Mouse (Mus musculus): Measurements from ENCODE around the gene Osr1.

Gene Osr1

DNA sequence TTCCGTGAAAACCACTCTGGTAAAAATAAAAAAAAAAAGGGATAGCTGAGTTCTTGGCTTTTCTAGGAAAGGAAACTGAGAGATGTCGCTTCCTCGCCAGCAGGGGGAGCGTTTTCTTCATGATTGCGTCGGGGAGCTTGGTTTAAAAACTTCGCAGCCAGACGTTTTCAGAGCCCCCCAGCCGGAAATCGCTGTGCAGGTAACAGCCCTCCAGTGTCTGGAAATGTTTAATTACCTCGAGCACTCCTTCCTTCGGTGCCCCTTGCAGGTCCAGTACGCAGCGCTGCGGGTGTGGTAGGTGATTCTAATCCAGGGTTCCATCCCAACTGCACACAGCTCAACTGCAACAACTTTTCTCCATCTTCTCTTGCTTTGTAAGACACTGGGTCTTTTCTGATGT is at the start of gene Osr1:
Osr1 (plus strand) TSS at position 146 of the 400 bp plus-strand sequence.
- in situ Hi-C loops (cut with MboI), result loop anchor here (25.0 kb wide), 1 partner anchor 508 kb away; no protein-coding TSS in a partner anchor

DNA sequence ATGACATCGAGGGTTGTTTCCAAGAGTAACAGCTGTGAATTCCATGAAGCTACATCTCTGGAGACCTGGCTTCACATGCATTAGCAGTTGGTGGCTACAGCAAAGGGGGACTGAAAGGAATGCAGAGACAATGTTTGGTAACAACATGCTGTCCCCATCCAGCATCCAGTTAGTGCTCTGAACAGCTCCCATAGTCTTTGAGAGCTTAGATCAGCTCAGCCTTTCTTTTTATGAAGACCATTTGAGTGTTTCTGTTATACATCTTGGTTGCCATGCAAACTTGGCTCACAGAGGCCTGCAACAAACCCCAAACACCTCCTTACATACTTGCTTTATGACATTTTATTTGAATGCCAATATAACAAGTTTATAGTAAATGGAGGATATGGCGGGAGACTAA is 19.6 kb upstream of the Osr1 start:
- in situ Hi-C loops (cut with MboI), result loop anchor here (25.0 kb wide), 1 partner anchor 488 kb away; no protein-coding TSS in a partner anchor

DNA sequence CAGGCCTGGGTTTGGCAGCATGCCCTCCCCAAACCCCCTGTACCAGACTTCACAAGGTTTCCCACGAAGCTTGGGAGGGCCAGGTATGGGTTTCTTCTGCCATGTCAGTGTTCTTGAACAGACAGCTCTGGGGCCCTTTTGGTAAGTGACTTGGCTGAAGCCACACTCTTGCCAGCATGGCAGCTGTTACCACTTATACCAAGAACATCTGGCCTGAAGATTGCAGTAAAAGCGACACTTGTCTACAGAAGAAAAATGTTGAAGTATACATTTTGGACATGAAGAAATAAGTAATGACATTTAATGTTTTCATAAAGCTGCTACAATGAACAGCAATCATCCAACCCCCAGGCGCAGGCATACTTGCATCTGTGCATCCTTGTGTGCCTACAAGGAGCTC is 5.0 kb upstream of the Osr1 start:
- in situ Hi-C loops (cut with MboI), result loop anchor here (25.0 kb wide), 1 partner anchor 503 kb away; no protein-coding TSS in a partner anchor

DNA sequence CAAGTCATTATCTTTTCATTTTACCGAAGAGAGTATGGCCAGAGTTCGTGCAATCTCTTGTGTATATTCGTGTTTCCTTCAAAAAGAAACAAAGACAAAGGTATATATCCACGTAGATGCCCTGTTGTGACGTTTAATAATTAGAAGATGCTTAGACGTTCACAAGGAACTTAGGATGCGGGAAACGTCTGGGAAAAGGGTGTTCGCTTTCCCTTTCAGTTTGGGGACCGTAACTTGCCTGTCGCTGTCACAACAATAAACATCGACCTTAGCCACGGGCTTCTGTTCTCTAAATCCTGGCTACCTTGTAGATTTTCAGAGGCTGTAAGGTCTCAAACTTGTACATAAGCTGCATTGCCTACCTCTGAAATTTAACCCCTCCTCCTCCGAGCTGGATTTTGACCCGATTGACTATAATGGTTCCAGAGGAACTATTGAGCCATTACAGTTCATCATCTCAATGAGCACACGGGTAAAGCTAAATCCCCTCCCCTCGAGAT is 630 bp downstream of the Osr1 start:
- in situ Hi-C loops (cut with MboI), result loop anchor here (25.0 kb wide), 1 partner anchor 508 kb away; no protein-coding TSS in a partner anchor

DNA sequence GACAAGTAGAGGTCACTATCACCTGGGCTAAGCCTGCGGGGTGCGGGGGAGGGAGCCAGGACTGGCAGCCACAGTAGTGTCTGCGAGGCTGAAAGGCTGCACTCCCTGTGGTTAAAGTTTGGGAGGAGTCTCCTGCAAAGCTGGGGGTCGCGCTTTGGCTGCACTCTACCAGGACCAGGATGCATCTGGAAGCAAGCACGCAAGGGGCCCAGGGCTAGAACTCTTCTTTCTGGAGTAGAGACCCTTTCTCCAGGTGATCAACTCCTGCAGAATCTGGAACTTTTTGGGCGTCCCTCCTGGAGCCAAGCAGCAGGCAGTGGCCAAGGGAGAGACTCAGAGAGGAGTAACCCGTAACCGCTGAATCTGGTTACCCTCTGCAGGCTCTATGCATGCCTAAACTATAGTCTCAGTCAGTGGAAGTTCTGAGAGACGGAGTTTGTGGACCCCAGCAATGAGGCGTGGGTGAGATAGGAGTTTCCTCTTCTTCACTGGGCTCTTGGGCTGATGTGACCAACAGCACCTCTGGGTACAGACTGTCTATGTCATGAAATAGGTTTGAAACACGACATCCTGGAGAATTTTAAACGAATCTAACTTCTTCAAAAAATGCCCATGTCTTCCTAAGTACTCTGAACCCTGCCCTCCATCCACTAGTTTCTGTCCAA is 1.5 kb downstream of the Osr1 start:
- in situ Hi-C loops (cut with MboI), result loop anchor here (25.0 kb wide), 1 partner anchor 509 kb away; no protein-coding TSS in a partner anchor

DNA sequence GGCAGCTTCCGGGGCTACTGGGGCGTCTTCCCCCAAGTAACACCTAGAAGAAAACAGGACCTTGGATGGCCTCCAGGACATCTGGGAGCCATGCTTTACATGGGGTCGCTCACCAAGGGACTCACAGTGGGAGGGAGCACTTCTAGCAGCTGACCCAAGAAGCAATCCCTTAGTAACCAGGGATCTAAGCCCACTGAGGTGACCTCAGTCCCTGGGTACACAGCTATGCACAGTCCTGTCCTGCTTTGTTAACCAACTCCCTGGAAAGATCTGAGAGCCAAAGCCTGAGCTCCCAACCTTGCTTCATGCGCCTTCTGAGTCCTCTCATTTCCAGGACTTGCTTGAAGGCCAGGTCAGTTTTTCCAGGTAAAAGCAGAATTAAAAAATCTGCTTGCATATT is 2.1 kb downstream of the Osr1 start:
- in situ Hi-C loops (cut with MboI), result loop anchor here (25.0 kb wide), 1 partner anchor 510 kb away; no protein-coding TSS in a partner anchor

DNA sequence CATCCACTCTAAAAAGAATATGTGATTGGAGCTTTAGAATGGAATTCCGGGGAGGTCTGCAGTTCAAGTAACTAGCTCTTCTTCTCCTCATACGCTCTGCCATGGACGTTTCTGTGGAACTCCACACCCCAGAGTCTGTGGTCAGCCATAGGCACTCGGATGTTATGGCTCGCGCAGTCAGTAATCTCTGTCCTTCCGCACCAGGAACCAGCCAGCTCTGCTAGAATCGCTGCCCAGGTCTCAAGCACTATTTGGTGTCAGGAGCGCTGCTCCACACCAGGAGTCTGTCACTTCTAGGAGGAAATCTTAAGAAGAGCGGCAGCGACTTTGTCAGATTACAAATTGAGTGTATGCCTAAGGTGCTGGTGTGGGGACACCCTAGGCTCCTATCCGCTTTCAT is 3.8 kb downstream of the Osr1 start:
- in situ Hi-C loops (cut with MboI), result loop anchor here (25.0 kb wide), 1 partner anchor 511 kb away; no protein-coding TSS in a partner anchor

DNA sequence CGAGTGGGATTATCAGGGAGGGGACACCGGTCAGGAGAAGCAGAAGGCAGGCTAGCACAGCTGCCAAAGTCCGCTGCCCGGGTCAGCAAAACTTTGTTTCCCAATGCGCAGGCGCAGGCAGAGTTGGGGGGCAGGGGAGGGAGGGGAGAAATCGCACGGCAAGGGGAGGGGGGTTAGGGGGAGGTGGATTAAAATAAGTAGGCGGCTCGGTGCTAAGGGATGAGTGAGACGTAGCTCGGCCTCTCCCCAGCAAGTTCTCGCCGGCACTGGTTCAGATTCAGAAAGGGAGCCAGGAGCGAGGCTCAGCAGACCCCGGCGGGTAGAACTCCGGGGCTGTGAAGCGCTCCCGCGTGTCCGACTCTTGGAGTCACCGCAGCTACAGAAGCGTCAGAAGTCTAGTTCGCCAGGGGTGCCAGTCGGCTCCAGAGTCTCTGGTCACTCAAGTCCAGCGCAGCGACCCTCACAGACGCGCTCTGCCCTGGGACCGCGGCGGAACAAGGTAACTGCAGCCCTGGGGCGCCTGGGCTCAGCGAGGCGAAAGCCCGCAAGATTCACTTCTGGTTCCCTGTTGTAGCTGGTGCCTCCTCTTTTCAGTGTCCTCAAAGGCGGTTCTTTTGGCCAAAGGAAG is 4.4 kb downstream of the Osr1 start:
- in situ Hi-C loops (cut with MboI), result loop anchor here (25.0 kb wide), 1 partner anchor 512 kb away; no protein-coding TSS in a partner anchor

DNA sequence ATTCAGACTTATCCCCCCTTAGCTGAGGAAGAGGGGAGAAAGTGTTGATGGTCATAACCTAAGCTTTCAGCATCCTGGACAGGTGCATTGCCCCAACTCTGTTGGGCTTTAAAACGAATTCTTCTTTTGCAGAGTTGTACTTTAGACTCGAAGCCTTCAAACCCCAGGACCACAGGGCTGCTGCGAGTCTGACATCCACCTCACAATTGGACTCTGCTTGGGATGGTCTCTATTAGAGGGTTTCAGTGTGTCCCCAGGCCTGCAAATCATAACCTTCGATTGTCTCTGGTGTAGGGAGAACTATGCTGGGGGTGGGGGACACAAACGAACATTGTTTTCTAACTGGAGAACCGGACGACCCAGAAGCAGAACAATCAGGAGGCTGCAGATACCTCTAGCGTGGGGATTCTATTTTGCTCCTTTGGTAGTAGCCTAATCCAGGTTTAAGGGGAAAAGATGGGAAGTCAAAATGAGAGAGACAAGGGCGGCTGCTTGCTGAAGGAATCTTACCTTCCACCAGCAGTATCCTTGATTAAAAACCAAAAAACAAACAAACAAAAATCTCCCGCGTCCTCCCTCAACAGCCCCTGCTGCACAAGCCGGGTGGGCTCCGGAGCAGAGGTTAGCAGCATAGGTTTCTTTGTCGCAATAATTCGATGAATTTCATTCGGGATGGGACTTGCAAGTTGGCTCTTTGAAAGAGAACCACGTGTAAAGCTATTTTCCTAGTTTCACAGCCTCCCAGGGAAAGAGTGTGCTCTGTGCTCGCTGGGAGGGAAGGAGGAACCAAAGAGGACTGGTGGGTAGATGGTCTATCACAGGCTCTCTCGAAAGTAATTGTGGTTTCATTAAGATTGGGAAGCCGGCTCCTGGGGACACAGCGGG is 5.5 kb downstream of the Osr1 start:
- in situ Hi-C loops (cut with MboI), result no loop called here

DNA sequence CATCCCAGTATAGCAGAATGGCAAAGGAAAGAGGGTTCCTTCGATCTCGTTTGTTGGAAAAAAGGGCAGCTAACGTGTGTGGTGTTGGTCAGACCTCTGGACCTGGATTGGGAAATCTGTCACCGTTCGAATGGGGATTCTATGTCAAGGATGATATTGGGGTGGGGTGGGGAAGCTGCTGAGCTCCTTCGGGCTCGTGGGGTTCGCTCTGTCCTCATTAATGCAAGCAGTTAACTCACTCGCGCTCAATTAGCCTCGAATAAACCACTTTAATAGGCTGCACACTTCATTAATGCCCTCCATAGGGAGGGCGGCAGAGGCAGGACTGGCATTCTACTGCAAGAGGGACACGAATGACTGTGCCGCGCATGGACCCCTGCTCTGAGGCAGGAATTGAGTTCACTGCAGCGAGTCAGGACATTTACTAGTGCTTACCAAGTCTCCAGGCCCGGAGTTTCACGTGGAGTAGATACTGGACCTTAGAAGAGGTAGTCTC is 6.2 kb downstream of the Osr1 start:
- in situ Hi-C loops (cut with MboI), result no loop called here

DNA sequence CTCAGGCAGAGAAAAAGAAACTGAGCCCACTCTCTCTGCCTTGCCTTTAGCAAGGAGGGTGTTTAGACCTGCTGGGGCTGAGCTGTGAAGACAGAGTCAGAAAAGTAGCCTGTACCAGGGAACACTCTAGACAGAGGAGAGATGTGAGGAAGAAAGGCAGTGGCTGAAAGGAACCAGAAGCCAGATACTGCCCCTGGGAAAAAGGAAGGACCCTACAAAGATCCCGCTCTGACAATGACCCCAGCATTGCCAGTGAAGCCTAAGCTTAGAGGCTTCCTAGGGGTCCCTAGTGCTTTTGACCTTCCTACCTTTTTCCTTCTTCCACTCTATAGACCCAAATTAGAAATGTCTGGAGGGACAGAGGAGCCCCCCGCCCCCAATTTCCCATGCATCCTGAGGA is 7.7 kb downstream of the Osr1 start:
- in situ Hi-C loops (cut with MboI), result no loop called here

DNA sequence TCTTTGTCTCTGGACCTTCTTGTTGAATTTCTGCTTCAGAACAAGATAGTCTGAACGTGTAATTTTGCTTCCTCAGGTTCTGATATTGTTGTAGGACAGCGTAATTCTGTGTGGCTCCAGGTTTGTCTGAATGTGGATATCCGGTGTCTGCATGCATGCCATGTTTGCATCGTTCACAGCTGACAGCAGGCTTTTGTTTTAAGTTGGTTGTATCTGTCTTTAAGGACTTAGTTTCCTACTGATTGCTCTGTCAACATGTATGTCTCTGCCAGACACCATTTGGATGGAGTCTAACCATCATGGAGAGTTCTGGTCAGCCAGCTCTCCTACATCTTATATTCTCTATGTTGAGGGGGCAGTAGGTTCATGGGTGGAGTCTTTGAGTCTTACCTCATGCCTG is 8.7 kb downstream of the Osr1 start:
- in situ Hi-C loops (cut with MboI), result no loop called here

DNA sequence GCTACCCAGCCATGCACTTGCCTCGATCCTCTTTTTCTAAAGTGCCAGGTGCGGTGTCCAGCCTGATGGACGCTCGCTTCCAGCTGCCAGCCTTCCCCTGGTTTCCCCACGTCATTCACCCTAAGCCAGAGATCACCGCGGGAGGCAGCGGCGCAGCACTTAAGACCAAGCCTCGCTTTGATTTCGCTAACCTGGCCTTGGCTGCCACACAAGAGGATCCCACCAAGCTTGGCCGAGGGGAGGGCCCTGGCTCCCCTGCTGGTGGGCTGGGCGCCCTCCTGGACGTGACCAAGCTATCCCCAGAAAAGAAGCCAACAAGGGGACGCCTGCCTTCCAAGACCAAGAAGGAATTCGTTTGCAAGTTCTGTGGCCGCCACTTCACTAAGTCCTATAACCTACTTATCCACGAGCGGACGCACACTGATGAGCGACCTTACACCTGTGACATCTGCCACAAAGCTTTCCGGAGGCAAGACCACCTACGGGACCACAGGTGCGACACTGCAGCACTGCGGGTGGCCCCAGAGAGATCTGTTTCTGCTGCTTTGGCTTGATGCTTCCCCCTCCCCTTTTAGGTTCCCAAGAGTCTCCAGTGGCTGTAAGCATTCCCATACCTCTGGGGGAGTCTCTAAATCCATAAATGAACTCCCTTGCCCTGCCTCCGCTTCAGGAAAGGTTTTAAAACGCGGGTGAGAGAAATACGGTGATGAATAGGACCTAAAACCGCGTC is 9.6 kb downstream of the Osr1 start:
- in situ Hi-C loops (cut with MboI), result no loop called here

DNA sequence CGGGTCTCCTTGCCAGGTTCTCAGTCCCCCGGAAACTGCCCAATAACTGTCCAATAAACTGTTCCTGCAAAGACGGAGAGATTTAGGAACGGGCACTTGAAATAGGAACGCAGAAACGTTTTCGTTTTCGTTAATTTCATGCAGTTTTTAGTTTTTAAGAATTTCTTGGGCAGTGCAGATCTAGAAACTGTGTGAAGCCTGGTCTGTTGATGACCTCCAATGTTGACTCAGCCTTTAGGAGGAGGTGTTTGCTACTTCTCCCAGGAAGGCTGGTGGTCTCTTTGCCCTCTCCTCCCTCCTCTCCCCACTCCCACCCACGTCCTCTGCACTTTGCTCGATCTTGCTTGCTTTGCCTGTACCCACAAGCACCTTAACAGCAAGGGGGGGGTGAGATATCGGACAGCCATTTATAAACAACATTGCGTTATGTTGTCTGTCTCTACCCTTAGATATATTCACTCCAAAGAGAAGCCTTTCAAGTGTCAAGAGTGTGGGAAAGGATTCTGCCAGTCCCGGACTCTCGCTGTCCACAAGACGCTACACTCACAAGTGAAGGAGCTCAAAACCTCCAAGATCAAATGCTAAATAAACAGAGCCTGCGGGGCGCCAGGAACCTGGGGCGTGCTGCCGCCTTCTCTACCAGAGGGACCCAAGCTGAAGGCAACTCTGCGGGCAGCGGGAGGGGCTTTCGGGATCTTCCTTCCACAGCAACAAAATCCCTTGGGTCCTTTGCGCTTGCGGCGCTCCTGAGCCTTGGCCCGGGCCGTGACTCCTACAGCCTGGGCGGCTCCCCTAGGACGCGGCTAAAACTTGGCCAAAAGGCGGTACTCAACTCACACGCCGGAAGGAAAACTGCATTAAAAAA is 10.4 kb downstream of the Osr1 start:
- in situ Hi-C loops (cut with MboI), result no loop called here

DNA sequence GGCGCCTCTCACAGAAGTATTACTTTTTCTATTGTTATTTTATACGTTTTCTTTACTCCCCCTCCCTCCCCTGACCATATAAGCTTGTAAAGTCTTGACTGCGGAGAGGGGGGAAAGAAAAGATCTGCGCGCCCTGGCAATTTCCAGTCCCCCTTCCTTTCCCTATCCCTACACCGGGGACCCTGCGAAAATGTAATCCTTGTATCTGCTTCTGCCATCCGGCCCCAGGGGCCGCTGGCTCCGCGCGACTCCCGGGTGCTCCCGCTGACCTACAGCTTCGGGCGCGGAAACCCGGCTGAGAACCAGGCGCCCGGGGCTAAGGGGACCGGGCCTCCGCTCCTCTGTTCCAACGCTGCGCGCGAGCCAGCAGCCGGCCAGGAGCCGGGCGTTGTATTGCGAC is 11.1 kb downstream of the Osr1 start:
- in situ Hi-C loops (cut with MboI), result no loop called here

DNA sequence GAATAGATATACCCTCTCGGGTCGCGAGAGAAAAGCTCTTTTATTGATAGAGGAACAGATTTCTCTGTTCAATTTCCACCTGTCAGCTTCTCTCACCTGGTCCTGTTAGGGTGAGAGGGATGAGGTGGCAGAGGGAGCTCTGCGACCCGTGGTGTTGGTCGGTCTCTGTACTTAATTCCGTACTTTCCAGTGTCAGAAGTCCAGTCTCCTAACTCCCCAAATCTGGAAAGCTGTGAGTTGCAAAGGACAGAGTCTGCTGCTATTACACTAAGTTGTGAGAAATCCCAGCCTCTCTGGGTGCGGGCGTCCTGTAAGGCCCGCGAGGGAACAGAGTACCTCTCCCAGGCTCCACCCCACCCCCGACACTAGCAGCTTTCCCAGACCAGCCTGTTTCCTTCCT is 11.6 kb downstream of the Osr1 start:
- in situ Hi-C loops (cut with MboI), result no loop called here

DNA sequence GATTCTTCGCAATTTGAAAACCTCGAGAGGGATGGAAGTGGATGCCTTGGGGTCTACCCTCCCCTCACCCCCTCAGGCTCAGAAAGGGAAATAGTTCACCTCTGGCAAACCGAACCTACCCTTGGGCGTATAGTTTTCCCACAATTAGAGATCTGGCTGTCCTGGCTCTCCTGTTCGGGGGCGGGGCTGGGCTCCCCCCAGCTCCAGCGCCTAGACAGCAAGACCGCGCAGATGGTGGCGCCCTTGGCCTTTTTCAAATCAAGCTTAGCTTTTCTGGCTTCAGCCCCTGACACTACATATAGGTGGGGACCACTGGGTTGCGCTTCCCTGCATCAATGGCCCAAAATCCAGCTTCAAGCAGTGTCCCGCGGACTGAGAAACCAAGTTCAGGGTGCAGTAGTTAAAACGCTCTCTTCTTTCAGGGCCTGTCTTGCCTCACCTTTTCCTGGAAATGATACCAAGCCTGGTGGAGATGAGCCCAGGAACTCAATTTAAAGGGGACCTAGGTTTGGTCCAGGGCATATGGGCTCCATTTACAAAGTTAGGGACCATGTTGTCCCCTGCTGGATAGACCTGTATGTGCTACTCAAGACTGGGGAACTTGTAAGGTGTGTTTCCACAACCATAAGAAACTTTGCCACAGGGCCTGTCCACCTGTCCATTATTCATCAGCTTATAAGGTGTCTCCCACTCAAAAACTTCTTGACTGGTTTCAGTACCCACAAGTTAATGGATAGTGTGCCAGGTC is 12.5 kb downstream of the Osr1 start:
- in situ Hi-C loops (cut with MboI), result no loop called here

DNA sequence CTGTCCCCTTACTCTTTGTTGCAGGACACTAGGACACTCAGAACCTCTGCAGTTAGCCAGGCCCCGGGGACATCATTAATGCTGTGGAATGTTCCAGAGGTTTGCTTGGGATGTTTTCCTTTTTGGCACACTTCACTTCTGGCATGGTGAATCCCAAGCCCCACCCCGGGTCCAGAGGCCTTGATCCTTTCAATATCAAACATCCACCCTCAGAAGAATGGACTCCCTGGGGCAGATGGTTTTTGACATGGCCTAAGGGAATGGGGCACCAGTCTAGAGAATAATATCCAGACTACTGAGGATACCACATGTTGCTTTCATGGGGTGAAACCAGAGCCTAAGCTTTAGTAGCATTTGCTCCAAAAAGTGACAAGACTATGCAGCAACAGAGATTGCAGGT is 13.5 kb downstream of the Osr1 start:
- in situ Hi-C loops (cut with MboI), result no loop called here

DNA sequence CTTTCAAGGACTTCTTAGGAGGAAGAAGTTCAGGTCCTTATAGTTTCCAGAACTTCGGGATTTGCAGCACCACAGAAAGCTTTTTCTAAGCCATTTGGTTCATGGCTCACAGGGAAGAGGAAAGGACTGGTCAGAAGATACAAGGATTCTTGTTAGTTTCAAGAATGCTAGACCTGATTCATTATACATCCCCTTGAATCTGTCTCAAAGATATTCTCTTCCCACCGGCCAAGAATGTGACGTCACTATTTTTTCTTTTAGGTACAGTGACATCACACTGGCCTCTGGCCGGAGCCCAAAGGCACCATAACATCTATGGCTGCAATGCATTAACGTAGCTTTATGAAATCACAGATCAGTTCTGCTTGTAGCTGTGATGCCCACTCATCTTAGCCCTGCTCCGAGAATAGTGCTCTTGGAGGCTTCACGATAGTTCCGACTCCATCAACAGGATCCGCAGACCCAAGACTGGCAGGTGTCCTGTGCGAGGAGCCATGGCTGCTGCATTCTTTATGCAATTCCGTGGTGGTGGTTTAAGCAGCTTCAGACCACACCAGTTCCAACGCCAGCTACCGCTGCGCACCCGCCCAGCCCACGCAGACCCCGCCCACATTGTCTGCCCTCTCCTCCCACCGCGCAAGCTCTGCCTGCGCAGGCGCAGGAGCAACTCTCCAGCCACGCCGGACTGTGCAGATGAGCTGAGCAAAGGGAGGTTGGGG is 14.6 kb downstream of the Osr1 start:
- in situ Hi-C loops (cut with MboI), result no loop called here
